Mouse (Mus musculus) E14TG2a.4 (cell line): Measurements from ENCODE around the gene Aldh8a1.

Experiments
- CTCF ChIP-seq: conservative IDR thresholded peaks from 2 replicates; pipeline ENCODE4 v1.5.1; 2014; ENCODE audit warnings: low read length
- POU5F1 ChIP-seq: IDR thresholded peaks from 2 replicates; pipeline ENCODE4 v1.6.1; 2014; ENCODE audit warnings: low read length, borderline replicate concordance

GRCm38 (mm10) chr10:21404822-21405221, 27.7 kb downstream of the Aldh8a1 start:
- TF ChIP-seq CTCF (no peak), POU5F1 (no peak)
